Mouse (Mus musculus): ENCODE results near the gene Gcnt3. TPM values are rescaled to one million over a fixed set of nuclear protein-coding genes. Genes with fewer than 3 reads are reported as not detected.

Gcnt3 gene
- polyA plus RNA-seq, 1 experiment from 2014 or later: 0.23 TPM

Other genes with a start within 250 kb of the Gcnt3 start
- gene Bnip2, start 48.6 kb downstream of the Gcnt3 start, polyA plus RNA-seq (2015; fragmentation: Nextera tagmentation; extraction: Ambion mirVana): 104 and 107 TPM in 2 replicates
- gene Gtf2a2, start 25.5 kb downstream of the Gcnt3 start, polyA plus RNA-seq (2015; fragmentation: Nextera tagmentation; extraction: Ambion mirVana): 167 and 172 TPM in 2 replicates
- gene Fam81a, start 104.5 kb upstream of the Gcnt3 start, polyA plus RNA-seq (2015; fragmentation: Nextera tagmentation; extraction: Ambion mirVana): 12.5 and 13.8 TPM in 2 replicates
- 25.7 and 26.4 TPM in 2 replicates for gene Myo1e, start 169.3 kb upstream of the Gcnt3 start, polyA plus RNA-seq (2015; fragmentation: Nextera tagmentation; extraction: Ambion mirVana)

All from embryonic facial prominence, embryonic 15.5 days (tissue).